Mouse (Mus musculus) CH12.LX (cell line): ENCODE data around the gene Padi1. TPM values are rescaled to one million over a fixed set of nuclear protein-coding genes. Genes with fewer than 3 reads are reported as not detected.

Source experiments
- DNase-seq: peaks from one replicate; pipeline ENCODE4 v3.0.0-alpha.2; 2013; ENCODE audit errors: extremely low read depth
- H3K27ac ChIP-seq: 2 replicates; pipeline ENCODE4 v1.5.1; 2012; ENCODE audit warnings: low read depth, mild to moderate bottlenecking, control low read depth, moderate library complexity; ENCODE audit not compliant: insufficient read depth
- H3K27me3 ChIP-seq: replicated peaks from 2 replicates; pipeline ENCODE3; 2012; ENCODE audit warnings: inconsistent platforms
- H3K36me3 ChIP-seq, 2 experiments: replicated peaks in 1 of 2; 2 replicates each; pipeline versions ENCODE3 to v1.6.1; 2012; ENCODE audit warnings: inconsistent platforms in 1 of 2, low read length in 1 of 2, mild to moderate bottlenecking in 1 of 2, mixed read lengths in 1 of 2, moderate library complexity in 1 of 2; ENCODE audit not compliant: control insufficient read depth in 1 of 2, insufficient read depth in 1 of 2
- H3K4me1 ChIP-seq, 2 experiments: 2 replicates each; pipeline ENCODE4 v1.6.1; 2012; ENCODE audit warnings: inconsistent platforms in 1 of 2, moderate library complexity in 1 of 2; ENCODE audit not compliant: insufficient read depth in 2 of 2, control insufficient read depth in 1 of 2
- H3K4me2 ChIP-seq: 2 replicates; pipeline ENCODE4 v1.6.1; 2012; ENCODE audit warnings: low read depth, mild to moderate bottlenecking, control low read depth; ENCODE audit not compliant: poor library complexity, insufficient read depth, severe bottlenecking
- H3K4me3 ChIP-seq, 3 experiments: fragments of 150-350 bp in 1 of 3; sonication (generic) in 1 of 3; replicated peaks in 1 of 3; 2 replicates each; pipeline versions ENCODE3 to v1.5.1; 2011 to 2012; ENCODE audit warnings: low read depth in 2 of 3, low read length in 2 of 3, mild to moderate bottlenecking in 2 of 3, moderate library complexity in 2 of 3, control low read depth in 1 of 3, improper control_type of control experiment in 1 of 3, inconsistent platforms in 1 of 3, mixed read lengths in 1 of 3; ENCODE audit not compliant: poor library complexity in 1 of 3
- H3K79me2 ChIP-seq: replicated peaks from 2 replicates; pipeline ENCODE4 v1.6.1; 2012; ENCODE audit warnings: mild to moderate bottlenecking, moderate library complexity; ENCODE audit not compliant: control insufficient read depth, poor library complexity, insufficient read depth, severe bottlenecking; ENCODE audit errors: extremely low read depth
- H3K9ac ChIP-seq: 2 replicates; pipeline ENCODE4 v1.6.1; 2012; ENCODE audit warnings: low read depth, mild to moderate bottlenecking, control low read depth, moderate library complexity; ENCODE audit not compliant: insufficient read depth
- H3K9me3 ChIP-seq: replicated peaks from 2 replicates; pipeline ENCODE3; 2012; ENCODE audit warnings: low read length, inconsistent platforms, mixed read lengths
- BHLHE40 ChIP-seq: IDR thresholded peaks from 2 replicates; pipeline ENCODE4 v1.6.1; 2011; ENCODE audit warnings: mild to moderate bottlenecking, low read depth, low read length, improper control_type of control experiment
- CHD1 ChIP-seq: IDR thresholded peaks from 2 replicates; pipeline ENCODE4 v1.6.1; 2012; ENCODE audit warnings: low read depth, low read length, improper control_type of control experiment, inconsistent platforms
- E2F4 ChIP-seq: IDR thresholded peaks from 2 replicates; pipeline ENCODE4 v1.6.1; 2011; ENCODE audit warnings: low read depth, low read length, improper control_type of control experiment; ENCODE audit not compliant: insufficient replicate concordance
- ELF1 ChIP-seq: IDR thresholded peaks from 2 replicates; pipeline ENCODE4 v1.6.1; 2014; ENCODE audit warnings: low read depth, mild to moderate bottlenecking, inconsistent platforms, low read length, improper control_type of control experiment
- EP300 ChIP-seq: IDR thresholded peaks from 2 replicates; pipeline ENCODE4 v1.6.1; 2011; ENCODE audit warnings: low read length, improper control_type of control experiment
- ETS1 ChIP-seq: conservative IDR thresholded peaks from 2 replicates; pipeline ENCODE4 v1.6.1; 2012; ENCODE audit warnings: low read depth, mild to moderate bottlenecking, inconsistent platforms, low read length, improper control_type of control experiment, moderate library complexity
- IRF4 ChIP-seq: IDR thresholded peaks from 2 replicates; pipeline ENCODE4 v1.6.1; 2014; ENCODE audit warnings: low read depth, mild to moderate bottlenecking, inconsistent platforms, low read length, improper control_type of control experiment
- JUN ChIP-seq: IDR thresholded peaks from 2 replicates; pipeline ENCODE4 v1.6.1; 2011; ENCODE audit warnings: low read depth, mild to moderate bottlenecking, low read length, improper control_type of control experiment, moderate library complexity; ENCODE audit not compliant: insufficient read depth
- KAT2A ChIP-seq: IDR thresholded peaks from 2 replicates; pipeline ENCODE4 v1.6.1; 2012; ENCODE audit warnings: low read length, improper control_type of control experiment, inconsistent platforms; ENCODE audit not compliant: insufficient replicate concordance
- MAFK ChIP-seq: IDR thresholded peaks from 2 replicates; pipeline ENCODE4 v1.6.1; 2011; ENCODE audit warnings: low read length, improper control_type of control experiment; ENCODE audit not compliant: insufficient replicate concordance
- MAX ChIP-seq: IDR thresholded peaks from 2 replicates; pipeline ENCODE4 v1.6.1; 2011; ENCODE audit warnings: low read length, improper control_type of control experiment
- MAZ ChIP-seq: IDR thresholded peaks from 2 replicates; pipeline ENCODE4 v1.6.1; 2012; ENCODE audit warnings: low read depth, mild to moderate bottlenecking, inconsistent platforms, low read length, improper control_type of control experiment, moderate library complexity
- MEF2A ChIP-seq: IDR thresholded peaks from 2 replicates; pipeline ENCODE4 v1.6.1; 2014; ENCODE audit warnings: low read depth, mild to moderate bottlenecking, inconsistent platforms, low read length, improper control_type of control experiment, borderline replicate concordance
- MYC ChIP-seq: IDR thresholded peaks from 2 replicates; pipeline ENCODE4 v1.6.1; 2011; ENCODE audit warnings: low read depth, mild to moderate bottlenecking, improper control_type of control experiment, low read length
- NELFE ChIP-seq: IDR thresholded peaks from 2 replicates; pipeline ENCODE4 v1.6.1; 2011; ENCODE audit warnings: low read depth, low read length, improper control_type of control experiment
- NRF1 ChIP-seq: IDR thresholded peaks from 2 replicates; pipeline ENCODE4 v1.6.1; 2014; ENCODE audit warnings: low read depth, mild to moderate bottlenecking, inconsistent platforms, low read length, improper control_type of control experiment, moderate library complexity
- PAX5 ChIP-seq: IDR thresholded peaks from 2 replicates; pipeline ENCODE4 v1.6.1; 2012; ENCODE audit warnings: low read length, inconsistent platforms, mixed read lengths
- POLR2A ChIP-seq: IDR thresholded peaks from 2 replicates; pipeline ENCODE4 v1.6.1; 2011; ENCODE audit warnings: low read depth, mild to moderate bottlenecking, improper control_type of control experiment, low read length
- POLR2AphosphoS2 ChIP-seq: IDR thresholded peaks from 2 replicates; pipeline ENCODE4 v1.6.1; 2011; ENCODE audit warnings: low read depth, low read length, improper control_type of control experiment
- RAD21 ChIP-seq: IDR thresholded peaks from 2 replicates; pipeline ENCODE4 v1.6.1; 2011; ENCODE audit warnings: low read depth, mild to moderate bottlenecking, low read length, improper control_type of control experiment, moderate library complexity
- RCOR1 ChIP-seq: conservative IDR thresholded peaks from 2 replicates; pipeline ENCODE4 v1.6.1; 2012; ENCODE audit warnings: low read depth, mild to moderate bottlenecking, inconsistent platforms, low read length, improper control_type of control experiment
- SIN3A ChIP-seq: IDR thresholded peaks from 2 replicates; pipeline ENCODE4 v1.6.1; 2012; ENCODE audit warnings: low read length, improper control_type of control experiment, inconsistent platforms
- SMC3 ChIP-seq: IDR thresholded peaks from 2 replicates; pipeline ENCODE4 v1.6.1; 2011; ENCODE audit warnings: low read depth, low read length, improper control_type of control experiment
- USF1 ChIP-seq: IDR thresholded peaks from 2 replicates; pipeline ENCODE4 v1.6.1; 2014; ENCODE audit warnings: low read depth, mild to moderate bottlenecking, inconsistent platforms, low read length, improper control_type of control experiment
- USF2 ChIP-seq: conservative IDR thresholded peaks from 2 replicates; pipeline ENCODE4 v1.6.1; 2011; ENCODE audit warnings: low read depth, low read length, improper control_type of control experiment
- ZKSCAN1 ChIP-seq: IDR thresholded peaks from 2 replicates; pipeline ENCODE4 v1.6.1; 2012; ENCODE audit warnings: low read depth, inconsistent platforms, low read length, improper control_type of control experiment, borderline replicate concordance
- ZMIZ1 ChIP-seq: IDR thresholded peaks from 2 replicates; pipeline ENCODE4 v1.6.1; 2012; ENCODE audit warnings: low read depth, mild to moderate bottlenecking, inconsistent platforms, low read length, improper control_type of control experiment
- dilution Hi-C: fragments of 300-500 bp; cut with MboI; formaldehyde crosslinking; loops from 2 replicates; pipeline ENCODE4 v1.14.3; 2020; ENCODE audit warnings: low sequenced_read_pairs; ENCODE audit not compliant: extremely low pct_unique_long_range_greater_than_20kb, extremely low pct_ligation_motif_present
- in situ Hi-C: fragments of 300-500 bp; cut with MboI; formaldehyde crosslinking; loops from 3 replicates; pipeline ENCODE4 v1.14.3; 2019; ENCODE audit warnings: low sequenced_read_pairs, low pct_ligation_motif_present, low pct_unique_long_range_greater_than_20kb, mixed read lengths
- polyA plus RNA-seq: library from polyadenylated mRNA; unstranded; fragments of >175 nt; gene quantifications from 2 replicates; pipeline ENCODE4 v1.2.1, GENCODE M21; 2012; ENCODE audit warnings: low read depth; ENCODE audit not compliant: insufficient read length
- total RNA-seq, 2 experiments: library from RNA; depleted of rRNA; stranded (reverse); fragments of 300-350 nt in 1 of 2; fragments of >200 nt in 1 of 2; gene quantifications; 2 replicates each; pipeline ENCODE4 v1.2.3; 2012 to 2014

Padi1 gene
- total and polyA plus RNA-seq, 3 experiments: 0.04 TPM; not detected in 2

- Histone ChIP-seq H3K4me1 (no peaks in the 10 kb centered on the region), H3K4me3 (no peak overlapping the region), H3K27me3 (peaks cover 87% of the 10 kb centered on the region), H3K9me3 (no peaks in the 10 kb centered on the region), H3K4me2 (no peak overlapping the region), H3K27ac (no peak overlapping the region), H3K36me3 (no peaks in the 10 kb centered on the region), H3K9ac (no peak overlapping the region), H3K79me2 (no peaks in the 10 kb centered on the region)
- dilution Hi-C loops: no loop called here
- no peak for DNase-seq
- in situ Hi-C loops: no loop called here
- TF ChIP-seq ZMIZ1 (no peak), PAX5 (no peak), ZKSCAN1 (no peak), KAT2A (no peak), ELF1 (no peak), JUN (no peak), MAFK (no peak), IRF4 (no peak), SIN3A (no peak), SMC3 (no peak), POLR2AphosphoS2 (no peak), MYC (no peak), E2F4 (no peak), MAX (no peak), RCOR1 (no peak), NRF1 (no peak), NELFE (no peak), POLR2A (no peak), MAZ (no peak)
Measured at GRCm38 (mm10) chr4:140844991-140845390, 587 bp downstream of the Padi1 start.

- TF ChIP-seq JUN (no peak), MEF2A (no peak), ZKSCAN1 (no peak), IRF4 (no peak), ETS1 (no peak), USF1 (no peak), NELFE (no peak), MYC (no peak), BHLHE40 (no peak), RAD21 (no peak), CHD1 (no peak), PAX5 (no peak), USF2 (no peak), MAZ (no peak), EP300 (no peak), MAX (no peak)
Measured at GRCm38 (mm10) chr4:140843670-140844280, 1.8 kb downstream of the Padi1 start.

More at GRCm38 (mm10) chr4:140843670-140844280, 1.8 kb downstream of the Padi1 start:
- H3K79me2 ChIP-seq: no peaks in the 10 kb centered on the region
- in situ Hi-C loops: no loop called here
- no peaks in the 10 kb centered on the region for H3K9me3 ChIP-seq
- no peak overlapping the region for H3K9ac ChIP-seq
- H3K27me3 ChIP-seq: peaks cover 80% of the 10 kb centered on the region
- H3K36me3 ChIP-seq: no peaks in the 10 kb centered on the region
- H3K4me3 ChIP-seq: no peak overlapping the region
- H3K4me2 ChIP-seq: no peak overlapping the region
- no peak for DNase-seq
- dilution Hi-C loops: no loop called here
- no peaks in the 10 kb centered on the region for H3K4me1 ChIP-seq
- no peak overlapping the region for H3K27ac ChIP-seq
